Mouse (Mus musculus): Measurements from ENCODE around the gene Fut11. TPM values are rescaled to one million over a fixed set of nuclear protein-coding genes. Genes with fewer than 3 reads are reported as not detected.

The Fut11 gene
- total and polyA plus RNA-seq, 3 experiments: 0.69 to 1.8 TPM; not detected in 1

DNA sequence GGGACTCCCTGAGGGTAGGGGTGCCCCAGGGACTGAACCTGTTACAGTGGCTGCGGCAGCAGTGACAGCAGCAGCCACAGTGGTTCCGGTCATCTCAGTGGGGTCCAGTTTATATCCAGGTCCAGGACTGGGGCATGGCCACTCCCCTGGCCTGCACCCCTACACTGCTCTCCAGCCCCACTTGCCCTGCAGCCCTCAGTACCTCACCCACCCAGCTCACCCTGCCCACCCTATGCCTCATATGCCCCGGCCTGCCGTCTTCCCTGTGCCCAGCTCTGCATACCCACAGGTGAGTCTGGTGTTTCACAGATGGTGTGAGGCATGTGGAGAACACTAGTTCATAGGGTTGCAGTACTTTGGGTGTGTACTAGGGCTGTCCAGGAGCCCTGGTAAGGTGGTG is 26.6 kb downstream of the Fut11 start:
- Histone ChIP-seq H3K27me3 (ENCODE audit: control insufficient read depth in 1 of 2, insufficient read depth in 2 of 2, low read length in 2 of 2) (no peaks in the 10 kb centered on the region), H3K4me3 (ENCODE audit: control insufficient read depth in 1 of 2, insufficient read depth in 1 of 2, low read depth in 2 of 2, low read length in 2 of 2) (no peak overlapping the region), H3K27ac (ENCODE audit: control insufficient read depth, low read depth, low read length) (no peak overlapping the region), H3K9me3 (replicated peaks; ENCODE audit: insufficient read depth, low read length) (no peaks in the 10 kb centered on the region), H3K4me1 (ENCODE audit: control insufficient read depth in 1 of 2, insufficient read depth in 2 of 2, low read length in 2 of 2) (peaks cover 5 to 8% of the 10 kb centered on the region in 2 experiments; a peak in 3 of 4 replicates), H3K79me2 (ENCODE audit: control insufficient read depth, insufficient read depth, low read length, poor library complexity) (no peaks in the 10 kb centered on the region), H3K9ac (ENCODE audit: control insufficient read depth, low read depth, low read length, poor library complexity, severe bottlenecking) (no peak overlapping the region), H3K36me3 (ENCODE audit: control insufficient read depth in 1 of 2, insufficient read depth in 2 of 2, low read length in 2 of 2) (peaks cover 10 to 35% of the 10 kb centered on the region in 2 experiments)
- no peak for DNase-seq (ENCODE audit: low read depth, low spot score)
- TF ChIP-seq POLR2A (IDR thresholded peaks at IDR 0.05; ENCODE audit: control insufficient read depth in 1 of 2, insufficient read depth in 1 of 2, low read depth in 1 of 2, low read length in 2 of 2, poor library complexity in 1 of 2) (peak in 1 of 2 experiments; percentile 43; a peak in 1 of 4 replicates), MAZ (IDR thresholded peaks at IDR 0.05; ENCODE audit: low read depth, low read length) (no peak), POLR2AphosphoS5 (IDR thresholded peaks at IDR 0.05; ENCODE audit: borderline replicate concordance, low read depth, low read length) (no peak; the same call in 1 of the 2 replicates), RCOR1 (IDR thresholded peaks at IDR 0.05; ENCODE audit: low read depth, low read length) (no peak), ZKSCAN1 (IDR thresholded peaks at IDR 0.05; ENCODE audit: low read depth, low read length) (no peak)

DNA sequence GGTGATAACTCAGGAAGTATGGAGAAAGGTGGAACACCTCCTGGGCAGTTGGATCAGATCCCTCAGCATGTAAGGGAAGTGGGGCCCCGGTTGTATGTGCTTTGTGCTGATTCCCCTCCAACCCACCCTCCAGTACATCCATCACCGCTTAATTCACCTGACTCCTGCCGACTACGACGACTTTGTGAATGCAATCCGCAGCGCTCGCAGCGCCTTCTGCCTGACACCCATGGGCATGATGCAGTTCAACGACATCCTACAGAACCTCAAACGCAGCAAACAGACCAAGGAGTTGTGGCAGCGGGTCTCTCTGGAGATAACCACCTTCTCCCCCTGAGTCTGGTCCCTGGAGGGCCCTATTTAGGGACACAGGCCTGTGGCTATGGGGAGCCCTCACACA is 28.2 kb downstream of the Fut11 start:
- H3K9ac ChIP-seq (ENCODE audit: control insufficient read depth, low read depth, low read length, poor library complexity, severe bottlenecking): no peak overlapping the region
- no peak overlapping the region for H3K4me3 ChIP-seq (ENCODE audit: control insufficient read depth in 1 of 2, insufficient read depth in 1 of 2, low read depth in 2 of 2, low read length in 2 of 2)
- H3K4me1 ChIP-seq (ENCODE audit: control insufficient read depth in 1 of 2, insufficient read depth in 2 of 2, low read length in 2 of 2): peaks cover 8 to 9% of the 10 kb centered on the region in 2 experiments
- H3K27ac ChIP-seq (ENCODE audit: control insufficient read depth, low read depth, low read length): no peak overlapping the region
- H3K9me3 ChIP-seq (replicated peaks; ENCODE audit: insufficient read depth, low read length): no peaks in the 10 kb centered on the region
- TF ChIP-seq POLR2AphosphoS2 (IDR thresholded peaks at IDR 0.05; ENCODE audit: low read length) (peak; percentile 64; the same call in 1 of the 2 replicates), SIN3A (IDR thresholded peaks at IDR 0.05; ENCODE audit: low read length) (no peak), SMC3 (IDR thresholded peaks at IDR 0.05; ENCODE audit: low read depth, low read length) (0 out of 2 replicates have a peak, but pooled peaks have one; percentile 6)
- H3K36me3 ChIP-seq (ENCODE audit: control insufficient read depth in 1 of 2, insufficient read depth in 2 of 2, low read length in 2 of 2): peaks cover 19 to 49% of the 10 kb centered on the region in 2 experiments
- H3K27me3 ChIP-seq (ENCODE audit: control insufficient read depth in 1 of 2, insufficient read depth in 2 of 2, low read length in 2 of 2): no peaks in the 10 kb centered on the region
- no peak for DNase-seq (ENCODE audit: low read depth, low spot score)
- peaks cover 8% of the 10 kb centered on the region for H3K79me2 ChIP-seq (ENCODE audit: control insufficient read depth, insufficient read depth, low read length, poor library complexity)

GRCm38 (mm10) chr14:20724043-20724442 is 29.3 kb downstream of the Fut11 start:
- Histone ChIP-seq H3K27ac (ENCODE audit: control insufficient read depth, low read depth, low read length) (no peak overlapping the region), H3K36me3 (ENCODE audit: control insufficient read depth in 1 of 2, insufficient read depth in 2 of 2, low read length in 2 of 2) (peaks cover 22 to 59% of the 10 kb centered on the region in 2 experiments), H3K79me2 (ENCODE audit: control insufficient read depth, insufficient read depth, low read length, poor library complexity) (peaks cover 17% of the 10 kb centered on the region), H3K4me3 (ENCODE audit: control insufficient read depth in 1 of 2, insufficient read depth in 1 of 2, low read depth in 2 of 2, low read length in 2 of 2) (no peak overlapping the region), H3K9ac (ENCODE audit: control insufficient read depth, low read depth, low read length, poor library complexity, severe bottlenecking) (no peak overlapping the region), H3K4me1 (ENCODE audit: control insufficient read depth in 1 of 2, insufficient read depth in 2 of 2, low read length in 2 of 2) (peaks cover 9 to 13% of the 10 kb centered on the region in 2 experiments), H3K9me3 (replicated peaks; ENCODE audit: insufficient read depth, low read length) (no peaks in the 10 kb centered on the region), H3K27me3 (ENCODE audit: control insufficient read depth in 1 of 2, insufficient read depth in 2 of 2, low read length in 2 of 2) (no peaks in the 10 kb centered on the region)
- TF ChIP-seq MAFK (IDR thresholded peaks at IDR 0.05; ENCODE audit: borderline replicate concordance, low read depth, low read length): peak; percentile 94
- TF ChIP-seq TCF12 (IDR thresholded peaks at IDR 0.05; ENCODE audit: low read depth, low read length): no peak
- TF ChIP-seq TBP (IDR thresholded peaks at IDR 0.05; ENCODE audit: low read depth, low read length): no peak
- TF ChIP-seq USF2 (IDR thresholded peaks at IDR 0.05; ENCODE audit: borderline replicate concordance in 1 of 2, insufficient read depth in 1 of 2, low read depth in 1 of 2, low read length in 2 of 2): no peak
- TF ChIP-seq CTCF (IDR thresholded peaks at IDR 0.05 in 2 of 3, conservative IDR thresholded peaks at IDR 0.05 in 1 of 3; ENCODE audit: control insufficient read depth in 1 of 3, insufficient read depth in 1 of 3, low read depth in 2 of 3, low read length in 3 of 3, poor library complexity in 1 of 3, severe bottlenecking in 1 of 3): peak; percentile 70 to 81 (median 79)
- no peak for TF ChIP-seq EP300 (IDR thresholded peaks at IDR 0.05; ENCODE audit: low read depth in 1 of 2, low read length in 2 of 2)
- no peak for TF ChIP-seq NRF1 (IDR thresholded peaks at IDR 0.05; ENCODE audit: insufficient read depth, low read depth, low read length, poor library complexity, severe bottlenecking)
- peak; percentile 50 for TF ChIP-seq SMC3 (IDR thresholded peaks at IDR 0.05; ENCODE audit: low read depth, low read length)
- TF ChIP-seq ZKSCAN1 (IDR thresholded peaks at IDR 0.05; ENCODE audit: low read depth, low read length): no peak
- TF ChIP-seq GABPA (IDR thresholded peaks at IDR 0.05; ENCODE audit: low read depth, low read length): no peak
- no peak for TF ChIP-seq MXI1 (IDR thresholded peaks at IDR 0.05; ENCODE audit: low read depth, low read length)
- TF ChIP-seq RAD21 (IDR thresholded peaks at IDR 0.05; ENCODE audit: low read depth, low read length): peak; percentile 21
- peak; percentile 51 for DNase-seq (ENCODE audit: low read depth, low spot score)

All from MEL (cell line).